Mouse (Mus musculus) heart, postnatal 0 days (tissue): ENCODE data around the gene Nsd1.

Source experiments
- CTCF ChIP-seq: IDR thresholded peaks from 2 replicates; pipeline ENCODE4 v1.5.1; 2016; ENCODE audit warnings: antibody characterized with exemption, control low read depth, low read depth
- EP300 ChIP-seq: IDR thresholded peaks from 2 replicates; pipeline ENCODE4 v1.6.1; 2016; ENCODE audit warnings: antibody characterized with exemption, low read depth

GRCm38 (mm10) chr13:55296760-55297159 lies 87.2 kb downstream of the Nsd1 start:
- TF ChIP-seq CTCF, result no peak
- TF ChIP-seq EP300, result no peak
